Mouse (Mus musculus) MEL-GATA-1-ER (cell line): Measurements from ENCODE around the gene Ahnak.
"Not testable (repeated sequence)": the region's sequence is repeated elsewhere in the genome, so short reads cannot be mapped to it uniquely, and the experiment has no call there.

Experiments used
- DNase-seq: peaks from one replicate; pipeline ENCODE4 v3.0.0-alpha.2; 2012; ENCODE audit warnings: low read depth; ENCODE audit errors: extremely low read depth

The Ahnak gene

GRCm38 (mm10) chr19:9040649-9041048 lies 51.6 kb downstream of the Ahnak start:
- no peak for DNase-seq

- DNase-seq: peak; percentile 71
These were observed 52.0 kb downstream of the Ahnak start for GRCm38 (mm10) chr19:9041074-9041473.

- DNase-seq: no peak
These were observed 54.0 kb downstream of the Ahnak start for GRCm38 (mm10) chr19:9043123-9043522.

- peak; percentile 72 for DNase-seq
These were observed 55.2 kb downstream of the Ahnak start for GRCm38 (mm10) chr19:9044291-9044690.

- DNase-seq: no peak
These were observed 58.3 kb downstream of the Ahnak start for GRCm38 (mm10) chr19:9047207-9047945.

- DNase-seq: no peak
These were observed 58.9 kb downstream of the Ahnak start for GRCm38 (mm10) chr19:9047946-9048387.

GRCm38 (mm10) chr19:9048981-9049687 lies 60.0 kb downstream of the Ahnak start:
- no peak for DNase-seq

GRCm38 (mm10) chr19:9050294-9051229 lies 61.5 kb downstream of the Ahnak start:
- DNase-seq: peak; percentile 94

GRCm38 (mm10) chr19:9051985-9052384 lies 62.9 kb downstream of the Ahnak start:
- DNase-seq: not testable (repeated sequence)

- no peak for DNase-seq
These were observed 63.8 kb downstream of the Ahnak start for GRCm38 (mm10) chr19:9052803-9053431.

- DNase-seq: no peak
These were observed 66.1 kb downstream of the Ahnak start for GRCm38 (mm10) chr19:9055153-9055552.

GRCm38 (mm10) chr19:9055703-9056355 lies 66.7 kb downstream of the Ahnak start:
- no peak for DNase-seq

GRCm38 (mm10) chr19:9057679-9058078 lies 68.6 kb downstream of the Ahnak start:
- DNase-seq: no peak

- no peak for DNase-seq
These were observed 69.3 kb downstream of the Ahnak start for GRCm38 (mm10) chr19:9058331-9058884.

GRCm38 (mm10) chr19:9058944-9059343 lies 69.9 kb downstream of the Ahnak start:
- DNase-seq: no peak

- DNase-seq: no peak
These were observed 70.3 kb downstream of the Ahnak start for GRCm38 (mm10) chr19:9059391-9059790.

- no peak for DNase-seq
These were observed 71.0 kb downstream of the Ahnak start for GRCm38 (mm10) chr19:9060103-9060502.

- DNase-seq: no peak
These were observed 72.3 kb downstream of the Ahnak start for GRCm38 (mm10) chr19:9061221-9061893.

- DNase-seq: peak; percentile 95
These were observed 73.7 kb downstream of the Ahnak start for GRCm38 (mm10) chr19:9062822-9063221.

GRCm38 (mm10) chr19:9063831-9064230 lies 74.7 kb downstream of the Ahnak start:
- DNase-seq: no peak
